Mouse (Mus musculus): ENCODE data around the gene Yipf4. TPM values are rescaled to one million over a fixed set of nuclear protein-coding genes. Genes with fewer than 3 reads are reported as not detected.
A peak's percentile ranks its signal among the peaks of the same experiment; 100 is the strongest.

Gene Yipf4
- total RNA-seq, 2 experiments from 2014 or later, result 73.2 to 81.9 TPM

- no peak for DNase-seq (ENCODE audit: low spot score in 2 of 2)
Measured at GRCm38 (mm10) chr17:74522797-74523723, 33.8 kb downstream of the Yipf4 start.

- no peak for DNase-seq (ENCODE audit: low spot score in 2 of 2)
Measured at GRCm38 (mm10) chr17:74526117-74526516, 36.8 kb downstream of the Yipf4 start.

- DNase-seq (ENCODE audit: low spot score in 2 of 2), result peak in 1 of 2 experiments; percentile 5
Measured at GRCm38 (mm10) chr17:74526806-74527653, 37.7 kb downstream of the Yipf4 start.

- DNase-seq (ENCODE audit: low spot score in 2 of 2), result peak; percentile 100
Measured at GRCm38 (mm10) chr17:74527729-74528607, 38.7 kb downstream of the Yipf4 start, which contains the start of gene Birc6. TSS of gene Birc6 (plus strand) at chr17:74528295.

- DNase-seq (ENCODE audit: low spot score in 2 of 2), result peak in 1 of 2 experiments; percentile 39
Measured at GRCm38 (mm10) chr17:74528648-74529532, 39.6 kb downstream of the Yipf4 start.

GRCm38 (mm10) chr17:74529533-74529824 is 40.2 kb downstream of the Yipf4 start:
- DNase-seq (ENCODE audit: low spot score in 2 of 2), result no peak

GRCm38 (mm10) chr17:74534971-74535370 is 45.7 kb downstream of the Yipf4 start:
- DNase-seq (ENCODE audit: low spot score in 2 of 2), result no peak

GRCm38 (mm10) chr17:74537526-74537925 is 48.2 kb downstream of the Yipf4 start:
- DNase-seq (ENCODE audit: low spot score in 2 of 2), result no peak

GRCm38 (mm10) chr17:74543615-74544014 is 54.3 kb downstream of the Yipf4 start:
- no peak for DNase-seq (ENCODE audit: low spot score in 2 of 2)

Other genes with a start within 250 kb of the Yipf4 start
- 10 to 100 TPM; 40.5 to 44.0 TPM for gene Memo1, start 194.0 kb upstream of the Yipf4 start, total RNA-seq (2021)
- 10 to 100 TPM; 48.5 to 51.3 TPM for gene Dpy30, start 165.5 kb upstream of the Yipf4 start, total RNA-seq (2021)
- 10 to 100 TPM; 53.6 to 55.6 TPM for gene Spast, start 150.5 kb upstream of the Yipf4 start, total RNA-seq (2021)
- gene Slc30a6, start 93.9 kb upstream of the Yipf4 start, total RNA-seq (2021), result 10 to 100 TPM; 16.7 to 17.4 TPM
- under 1 TPM; 0.07 to 0.08 TPM for gene Nlrc4, start 30.4 kb upstream of the Yipf4 start, total RNA-seq (2021)
- 100 to 1,000 TPM; 115 to 120 TPM for gene Birc6, start 38.8 kb downstream of the Yipf4 start, total RNA-seq (2021)
- 10 to 100 TPM; 20.8 to 25.8 TPM for gene Ttc27, start 228.2 kb downstream of the Yipf4 start, total RNA-seq (2021)